Mouse (Mus musculus) adrenal gland, adult 18-20 months (tissue): Measurements from ENCODE around the gene Cul7. TPM values are rescaled to one million over a fixed set of nuclear protein-coding genes. Genes with fewer than 3 reads are reported as not detected.

ENCODE experiments used
- DNase-seq, 2 experiments: peaks; one replicate each; pipeline ENCODE4 v3.0.0; 2021 to 2022; ENCODE audit warnings: low spot score in 2 of 2
- total RNA-seq, 2 experiments: library from RNA; stranded (reverse); gene quantifications; 1 replicate in 1 of 2; 2 replicates in 1 of 2; pipeline ENCODE4 v1.2.3; 2021

Cul7 gene
- total RNA-seq, 2 experiments from 2014 or later, result 32.1 to 36.3 TPM

- DNase-seq, result no peak
Measured at GRCm38 (mm10) chr17:46702506-46702905, 52.4 kb downstream of the Cul7 start.

- DNase-seq, result no peak
Measured at GRCm38 (mm10) chr17:46703971-46704886, 54.1 kb downstream of the Cul7 start.

- peak; percentile 90 for DNase-seq
Measured at GRCm38 (mm10) chr17:46704887-46705835, 55.0 kb downstream of the Cul7 start, which contains the start of gene Ppp2r5d. Ppp2r5d (minus strand) TSS chr17:46705111.

GRCm38 (mm10) chr17:46706375-46707089 lies 56.4 kb downstream of the Cul7 start:
- DNase-seq, result no peak

- DNase-seq, result peak; percentile 86
Measured at GRCm38 (mm10) chr17:46710959-46711597, 60.9 kb downstream of the Cul7 start, which contains the start of gene Pex6. Pex6 (plus strand) TSS chr17:46711463.

- peak; percentile 66 to 71 for DNase-seq
Measured at GRCm38 (mm10) chr17:46711612-46712271, 61.6 kb downstream of the Cul7 start.

GRCm38 (mm10) chr17:46712442-46712841 lies 62.3 kb downstream of the Cul7 start:
- DNase-seq, result no peak

- DNase-seq, result no peak
Measured at GRCm38 (mm10) chr17:46713849-46714248, 63.7 kb downstream of the Cul7 start.

Other genes starting within 250 kb of the Cul7 start
- gene Crip3, start 221.4 kb upstream of the Cul7 start, total RNA-seq, result under 1 TPM; 0.32 to 0.63 TPM
- gene Slc22a7, start 211.9 kb upstream of the Cul7 start, total RNA-seq, result not detected
- gene Ttbk1, start 162.7 kb upstream of the Cul7 start, total RNA-seq, result 1 to 10 TPM in 1 of 2 experiments, under 1 TPM in 1; 0.96 to 1.0 TPM
- gene Dnph1, start 153.6 kb upstream of the Cul7 start, total RNA-seq, result 1 to 10 TPM; 3.2 to 6.0 TPM
- gene Cul9, start 103.9 kb upstream of the Cul7 start, total RNA-seq, result 10 to 100 TPM; 24.8 to 30.1 TPM
- gene Srf, start 94.2 kb upstream of the Cul7 start, total RNA-seq, result 10 to 100 TPM; 40.8 to 66.6 TPM
- gene Ptk7, start 20.8 kb upstream of the Cul7 start, total RNA-seq, result 1 to 10 TPM; 2.7 to 5.8 TPM
- 10 to 100 TPM; 35.8 to 47.6 TPM for gene Klc4, start 4.3 kb upstream of the Cul7 start, total RNA-seq
- gene Mrpl2, start 4.1 kb upstream of the Cul7 start, total RNA-seq, result 10 to 100 TPM; 97.8 to 99.8 TPM
- 10 to 100 TPM; 25.9 to 29.8 TPM for gene Rrp36, start 24.0 kb downstream of the Cul7 start, total RNA-seq
- gene Mea1, start 28.5 kb downstream of the Cul7 start, total RNA-seq, result 100 to 1,000 TPM; 100 to 107 TPM
- gene Klhdc3, start 30.6 kb downstream of the Cul7 start, total RNA-seq, result 10 to 100 TPM; 47.6 to 69.9 TPM
- gene Ppp2r5d, start 54.8 kb downstream of the Cul7 start, total RNA-seq, result 10 to 100 TPM; 40.2 to 46.5 TPM
- 10 to 100 TPM; 64.1 to 70.7 TPM for gene Pex6, start 61.1 kb downstream of the Cul7 start, total RNA-seq
- 1 to 10 TPM; 1.2 to 2.0 TPM for gene Gnmt, start 78.8 kb downstream of the Cul7 start, total RNA-seq
- gene Cnpy3, start 101.9 kb downstream of the Cul7 start, total RNA-seq, result 10 to 100 TPM; 44.8 to 55.9 TPM
- gene Ptcra, start 113.4 kb downstream of the Cul7 start, total RNA-seq, result not detected
- gene 2310039H08Rik, start 122.3 kb downstream of the Cul7 start, total RNA-seq, result 10 to 100 TPM; 39.6 to 63.0 TPM
- 100 to 1,000 TPM in 1 of 2 experiments, 10 to 100 TPM in 1; 93.5 to 103 TPM for gene Rpl7l1, start 132.3 kb downstream of the Cul7 start, total RNA-seq
- gene Bicral, start 208.1 kb downstream of the Cul7 start, total RNA-seq, result 10 to 100 TPM; 16.7 to 18.2 TPM
- 10 to 100 TPM; 19.6 to 23.9 TPM for gene Tbcc, start 240.3 kb downstream of the Cul7 start, total RNA-seq